Mouse (Mus musculus) adrenal gland, postnatal 25 days (tissue): ENCODE data around the gene Akt1s1. TPM values are rescaled to one million over a fixed set of nuclear protein-coding genes. Genes with fewer than 3 reads are reported as not detected.

ENCODE experiments used
- DNase-seq: peaks from one replicate; pipeline ENCODE4 v3.0.0; 2021; ENCODE audit warnings: mixed read lengths
- long read RNA-seq: library from polyadenylated mRNA; stranded (forward); transcript quantifications from one replicate; pipeline ENCODE4 v2.0.0, GENCODE M21; 2021
- total RNA-seq: library from RNA; stranded (reverse); gene quantifications from 2 replicates; pipeline ENCODE4 v1.2.3, GENCODE M21; 2021

The Akt1s1 gene
- total RNA-seq: 116 and 138 TPM in 2 replicates
- long read RNA-seq, transcript Akt1s1-202 (5 exons, 1,757 nt): minor isoform, 5 of 122 reads
- long read RNA-seq, transcript Akt1s1-204 (5 exons, 1,812 nt): minor isoform, 20 of 122 reads
- long read RNA-seq, transcript Akt1s1-203 (5 exons, 1,160 nt): major isoform, 27 of 122 reads
- long read RNA-seq, partial matches to known transcripts: 31 of 122 reads
- long read RNA-seq, other reads (novel, unspliced or antisense): 39 of 122 reads

- peak; percentile 96 for DNase-seq
These were observed at the start of gene Akt1s1, which contains the start of gene Tbc1d17 for GRCm38 (mm10) chr7:44848561-44849415. Akt1s1 (plus strand) TSS chr7:44848991. Tbc1d17 (minus strand) TSS chr7:44849079.

DNA sequence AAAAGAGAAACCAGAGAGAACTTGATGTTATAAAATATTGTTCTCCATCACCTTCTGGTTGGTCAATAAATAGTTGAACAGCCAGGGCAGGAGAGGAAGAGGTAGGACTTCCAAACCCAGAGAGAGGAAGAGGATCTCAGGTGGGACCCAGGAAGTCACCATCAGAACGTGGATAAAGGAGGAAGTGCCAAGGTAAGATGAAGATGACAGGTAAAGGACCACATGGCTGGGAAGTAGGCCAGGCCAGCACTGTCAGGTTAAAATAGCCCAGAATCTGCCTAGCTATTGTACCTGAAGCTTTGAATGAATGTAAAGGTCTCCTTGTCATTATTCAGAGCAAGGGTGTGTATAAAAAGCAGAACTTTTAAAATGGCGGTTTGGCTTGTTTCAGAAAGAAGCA, 39.9 kb upstream of the Akt1s1 start:
- DNase-seq: no peak

GRCm38 (mm10) chr7:44809466-44809865, 39.3 kb upstream of the Akt1s1 start:
- DNase-seq: no peak

- no peak for DNase-seq
These were observed 38.4 kb upstream of the Akt1s1 start for GRCm38 (mm10) chr7:44810365-44810764.

DNA sequence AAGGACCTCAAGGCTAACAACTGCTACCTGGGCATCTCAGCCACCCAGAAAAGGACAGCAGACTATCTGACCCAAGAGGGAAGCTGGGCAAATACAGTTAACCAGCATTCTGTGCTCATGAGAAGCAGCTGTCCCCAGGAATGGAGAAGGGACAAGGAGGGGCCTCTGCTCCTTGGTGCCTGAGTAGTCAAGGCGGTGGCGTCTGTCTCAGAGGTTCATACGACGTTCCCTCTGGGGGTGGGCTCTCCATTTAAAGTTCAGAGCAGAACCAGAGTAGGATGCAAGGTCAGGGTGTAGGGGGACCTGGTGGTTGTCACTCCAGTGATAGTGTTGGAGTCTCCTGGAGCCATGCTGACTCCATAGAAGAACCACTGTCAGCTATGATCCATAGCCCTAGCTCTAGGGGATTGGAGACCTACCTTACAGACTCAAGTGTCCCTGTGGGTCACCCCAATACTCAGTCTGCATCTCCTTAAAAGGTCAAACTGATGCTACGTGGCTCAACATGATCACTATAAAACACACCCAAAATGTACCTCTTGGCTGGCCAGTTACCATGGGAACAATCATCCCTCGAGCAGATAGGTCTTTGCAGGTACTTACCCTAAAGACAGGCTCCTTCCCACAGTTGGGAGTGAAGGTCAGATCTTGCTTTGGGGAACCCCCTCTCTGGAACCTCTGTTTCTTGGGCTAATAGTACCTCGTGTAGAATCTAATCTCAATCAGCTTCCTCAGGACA, 37.8 kb upstream of the Akt1s1 start:
- no peak for DNase-seq

DNA sequence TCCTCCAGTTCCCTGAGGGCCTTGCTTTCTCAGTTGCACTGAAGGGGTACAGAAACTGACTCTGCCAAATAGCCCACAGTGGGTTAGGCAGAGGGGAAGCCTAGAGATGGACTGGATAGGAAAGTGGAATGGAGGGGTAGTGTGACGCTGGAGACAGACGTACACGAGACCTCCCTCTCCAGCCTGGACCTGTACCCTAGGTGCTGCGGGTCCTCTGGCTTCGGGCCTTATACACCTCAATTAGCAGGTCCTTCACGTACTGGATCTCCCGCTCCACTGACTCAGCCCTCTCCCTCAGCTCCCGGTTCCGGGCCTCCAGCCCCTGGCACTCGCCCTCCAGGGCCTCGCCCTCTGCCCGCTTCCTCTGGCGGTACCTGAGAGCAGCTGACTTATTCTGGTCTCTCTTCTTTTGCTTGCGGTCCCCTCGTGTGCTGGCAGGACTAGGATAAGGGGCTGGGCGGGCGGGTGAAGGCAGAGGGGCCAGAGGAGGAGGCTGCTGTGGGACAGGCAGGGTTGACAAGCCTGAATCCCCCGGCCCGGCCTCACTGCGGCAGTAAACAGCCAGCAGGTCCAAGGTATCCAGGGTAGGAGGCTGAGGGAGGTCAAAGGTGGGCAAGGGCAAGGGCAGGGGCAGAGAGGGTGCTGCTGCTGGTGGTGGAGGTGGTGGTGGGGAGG, 36.0 kb upstream of the Akt1s1 start:
- no peak for DNase-seq

- DNase-seq: no peak
These were observed 34.8 kb upstream of the Akt1s1 start for GRCm38 (mm10) chr7:44813985-44814384.

DNA sequence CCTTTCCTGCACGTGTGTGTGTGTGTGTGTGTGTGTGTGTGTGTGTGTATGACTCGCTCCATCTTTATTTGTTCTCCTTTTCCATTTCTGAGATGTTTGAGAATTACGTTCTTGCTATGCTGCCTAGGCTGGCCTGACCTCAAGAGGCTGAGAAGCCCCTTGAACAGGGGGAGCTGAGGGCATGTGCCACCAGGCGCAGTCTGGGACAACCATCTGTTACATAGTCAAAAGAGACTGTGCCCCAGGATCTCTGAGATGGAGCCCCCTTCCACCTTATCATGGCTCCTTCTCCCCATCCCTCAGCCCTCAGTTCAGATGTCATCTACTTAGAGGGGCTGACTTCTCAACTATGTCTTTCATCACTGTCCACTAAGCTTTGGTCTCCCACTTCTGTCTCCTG, 34.4 kb upstream of the Akt1s1 start:
- DNase-seq: no peak

- DNase-seq: no peak
These were observed 33.7 kb upstream of the Akt1s1 start for GRCm38 (mm10) chr7:44814952-44815553.

- DNase-seq: peak; percentile 99
These were observed 32.9 kb upstream of the Akt1s1 start, which contains the start of the genes Nup62 and Il4i1 for GRCm38 (mm10) chr7:44815721-44816469. Nup62 (plus strand) TSS chr7:44816088. Il4i1 (plus strand) TSS chr7:44816387.

- DNase-seq: peak; percentile 70
These were observed 32.2 kb upstream of the Akt1s1 start, which contains the start of gene Atf5 for GRCm38 (mm10) chr7:44816470-44817021. Atf5 (minus strand) TSS chr7:44816658.

DNA sequence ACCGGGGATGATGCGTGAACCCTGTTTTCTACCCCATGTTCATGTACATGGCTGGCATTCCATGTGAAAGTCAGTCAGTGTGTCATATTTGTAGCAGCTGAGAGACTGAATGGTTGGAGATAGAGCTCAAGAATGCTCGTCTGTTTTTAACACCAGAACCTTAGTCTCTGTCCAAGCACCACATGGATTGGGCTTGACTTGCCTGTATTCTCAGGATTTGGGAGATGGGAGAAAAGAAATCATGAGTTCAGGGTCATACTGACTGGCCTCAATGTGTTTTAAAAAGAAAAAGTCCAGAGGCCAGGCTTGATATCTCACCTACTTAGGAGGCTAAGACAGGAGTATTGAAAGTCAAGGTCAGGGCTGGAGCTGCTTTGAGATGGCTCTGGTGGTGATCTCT, 31.4 kb upstream of the Akt1s1 start:
- DNase-seq: no peak

- DNase-seq: no peak
These were observed 30.6 kb upstream of the Akt1s1 start for GRCm38 (mm10) chr7:44818164-44818563.

- DNase-seq: peak; percentile 65
These were observed 30.0 kb upstream of the Akt1s1 start for GRCm38 (mm10) chr7:44818751-44819235.

DNA sequence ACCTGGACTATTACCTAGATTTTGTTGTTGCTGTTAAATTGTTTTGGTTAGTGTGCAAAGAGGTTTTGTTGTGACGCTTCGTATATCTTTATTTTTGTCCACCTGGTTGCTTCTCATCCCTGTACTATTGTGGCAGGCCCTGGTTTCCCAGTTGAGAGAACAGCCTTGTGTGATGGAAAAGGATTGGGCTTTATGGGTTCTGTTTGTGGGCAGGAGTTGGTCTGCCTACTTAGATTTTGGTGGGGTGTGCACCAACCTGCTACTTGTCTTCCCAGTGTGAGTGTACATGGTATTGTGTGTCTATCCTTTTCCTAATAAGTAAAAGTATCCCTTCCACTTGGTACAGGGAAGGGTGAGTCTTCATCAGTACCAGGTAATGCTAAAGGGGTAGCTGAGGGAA, 29.4 kb upstream of the Akt1s1 start:
- no peak for DNase-seq

DNA sequence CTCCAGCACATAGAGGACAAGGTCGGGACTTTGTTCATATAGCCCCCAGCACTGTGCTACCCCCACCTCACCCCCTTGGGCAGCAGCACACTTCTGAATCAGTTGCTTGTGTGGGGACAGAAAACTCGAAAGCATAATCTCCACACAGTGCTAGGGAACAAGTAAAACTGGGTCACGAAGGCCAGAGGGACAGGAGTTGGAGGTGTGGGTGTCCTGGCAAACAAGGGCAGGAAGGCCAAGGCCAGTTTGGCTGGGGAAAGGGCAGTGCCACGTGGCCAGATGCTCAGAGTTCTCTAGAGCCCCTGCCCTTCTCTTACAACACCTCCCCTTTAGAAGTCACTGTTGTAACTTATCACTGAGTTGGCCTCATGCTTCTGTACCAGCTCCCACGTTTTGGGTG, 28.9 kb upstream of the Akt1s1 start:
- DNase-seq: no peak

DNA sequence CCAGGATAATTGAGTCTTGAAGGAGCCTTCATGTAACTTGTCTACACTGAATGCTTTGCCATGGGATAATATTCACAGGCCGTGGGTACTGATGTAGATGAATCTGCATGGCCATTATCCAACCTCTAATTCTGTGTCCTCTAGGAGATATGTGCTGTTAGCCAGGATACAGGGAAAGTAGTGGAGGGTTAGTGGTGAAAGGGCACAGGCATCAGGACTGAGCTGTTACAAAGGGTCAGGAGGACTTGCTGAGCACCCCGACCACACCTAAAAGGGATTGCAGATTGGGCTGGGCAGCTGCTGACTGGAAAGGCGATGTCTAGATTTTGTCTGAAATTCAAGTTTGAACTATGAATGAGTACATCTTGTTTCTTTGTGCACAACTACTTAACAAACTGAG, 28.3 kb upstream of the Akt1s1 start:
- DNase-seq: no peak

DNA sequence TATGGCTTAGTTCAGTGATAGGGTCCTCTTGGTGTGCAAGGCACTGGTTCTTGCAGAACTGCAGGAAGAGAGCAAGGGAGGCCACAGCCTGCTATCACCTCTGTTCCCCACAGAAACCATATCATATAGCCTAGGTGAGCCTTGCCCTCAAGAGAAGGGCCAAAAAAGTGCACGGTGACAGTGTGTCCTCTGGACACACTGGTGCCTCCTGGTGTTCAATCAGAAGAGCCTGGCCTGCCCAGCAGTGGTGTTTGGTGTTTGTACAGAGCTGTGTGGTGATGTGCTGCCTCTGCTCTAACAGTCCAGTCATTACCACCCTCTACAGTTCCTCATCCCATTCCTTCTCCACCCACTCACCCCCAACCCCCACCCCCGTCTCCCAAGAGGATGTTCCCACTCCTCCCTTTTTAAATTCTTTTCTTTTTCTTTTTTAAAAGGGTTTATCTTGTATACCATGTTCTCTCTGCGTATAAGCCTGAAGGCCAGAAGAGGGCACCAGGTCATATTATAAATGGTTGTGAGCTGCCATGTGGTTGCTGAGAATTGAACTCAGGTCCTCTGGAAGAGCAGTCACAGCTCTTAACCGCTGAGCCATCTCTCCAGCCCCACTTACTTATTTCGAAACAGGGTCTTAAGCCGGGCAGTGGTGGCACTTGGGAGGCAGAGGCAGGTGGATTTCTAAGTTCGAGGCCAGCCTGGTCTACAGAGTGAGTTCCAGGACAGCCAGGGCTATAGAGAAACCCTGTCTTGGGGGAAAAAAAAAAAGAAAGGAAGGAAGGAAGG, 26.9 kb upstream of the Akt1s1 start:
- no peak for DNase-seq

GRCm38 (mm10) chr7:44823409-44823808, 25.4 kb upstream of the Akt1s1 start:
- DNase-seq: no peak

- peak; percentile 81 for DNase-seq
These were observed 23.9 kb upstream of the Akt1s1 start for GRCm38 (mm10) chr7:44824872-44825271.
